ENCODE assay signal across 9 mouse cellular contexts in genomic region chr12:108002436-108003189, GRCm38 (mm10). TPM values are rescaled to one million over a fixed set of nuclear protein-coding genes. Genes with fewer than 3 reads are reported as not detected.
DNase-seq lines count a peak whose midpoint lies in the region; ATAC-seq and TF ChIP-seq lines count a peak whose summit lies in the region.
"Had no signal": no experiment of that assay in that cellular context is flagged by ENCODE, and none has a peak within 500 bp of the region (broad histone marks: within the 10 kb centered on the region; RNA-seq: fewer than 3 reads in every experiment).

No protein-coding gene starts in this region.

- no peak for ATAC-seq in forebrain, embryonic 13.5 days
- no peak for ATAC-seq in liver, embryonic 13.5 days (ENCODE audit: low read depth)

- no peak for DNase-seq in gastrocnemius, adult 2 months
- no peak for DNase-seq in gastrocnemius, postnatal 14 days
- no peak for DNase-seq in liver, embryonic 13.5 days
- DNase-seq in gastrocnemius, adult 8-10 months (ENCODE audit: low spot score in 2 of 2): no peak
- no peak for DNase-seq in gastrocnemius, postnatal 25 days

- H3K9me3 ChIP-seq in E14TG2a.4 (ENCODE audit: low read length): no peaks in the 10 kb centered on the region
- H3K9me3 ChIP-seq in forebrain, embryonic 13.5 days (replicated peaks): no peaks in the 10 kb centered on the region
- H3K9me3 ChIP-seq in liver, embryonic 13.5 days (replicated peaks): no peaks in the 10 kb centered on the region

- no peaks in the 10 kb centered on the region for H3K36me3 ChIP-seq in E14TG2a.4 (ENCODE audit: insufficient read depth, low read length)
- H3K36me3 ChIP-seq in forebrain, embryonic 13.5 days (ENCODE audit: poor library complexity, severe bottlenecking): no peaks in the 10 kb centered on the region
- H3K36me3 ChIP-seq in liver, embryonic 13.5 days: no peaks in the 10 kb centered on the region
- no peaks in the 10 kb centered on the region for H3K36me3 ChIP-seq in testis, adult 2 months (ENCODE audit: control insufficient read depth, insufficient read depth, low read length)

- H3K27ac ChIP-seq in gastrocnemius, adult 2 months: no peak overlapping the region
- H3K27ac ChIP-seq in forebrain, embryonic 13.5 days: peak overlapping the region; percentile 99
- H3K27ac ChIP-seq in liver, embryonic 13.5 days: no peak overlapping the region
- no peak overlapping the region for H3K27ac ChIP-seq in testis, adult 2 months (ENCODE audit: control insufficient read depth, insufficient read depth, low read depth, low read length)

- intact Hi-C loops in gastrocnemius, adult 2 months (cut with DNase I): no loop called here
- intact Hi-C loops in gastrocnemius, postnatal 14 days (cut with DNase I; ENCODE audit: low total_unique reads): no loop called here

- peak overlapping the region; percentile 79 for H3K4me2 ChIP-seq in forebrain, embryonic 13.5 days
- H3K4me2 ChIP-seq in liver, embryonic 13.5 days: peak overlapping the region; percentile 68

- H3K4me1 ChIP-seq in E14TG2a.4 (replicated peaks; ENCODE audit: low read depth, low read length): peaks cover 35% of the 10 kb centered on the region
- H3K4me1 ChIP-seq in forebrain, embryonic 13.5 days: peaks cover 65% of the 10 kb centered on the region
- peaks cover 15% of the 10 kb centered on the region; the same call in 1 of the 2 replicates for H3K4me1 ChIP-seq in liver, embryonic 13.5 days (replicated peaks)
- peaks cover 36% of the 10 kb centered on the region for H3K4me1 ChIP-seq in testis, adult 2 months (ENCODE audit: control insufficient read depth, insufficient read depth, low read length)

- no peak for TF ChIP-seq POLR2A in testis, adult 2 months (IDR thresholded peaks at IDR 0.05; ENCODE audit: control insufficient read depth, low read depth, low read length)

- peak overlapping the region; percentile 61 for H3K4me3 ChIP-seq in gastrocnemius, adult 2 months
- peak overlapping the region; percentile 81 for H3K4me3 ChIP-seq in E14TG2a.4 (replicated peaks; ENCODE audit: low read length)
- H3K4me3 ChIP-seq in forebrain, embryonic 13.5 days: peak overlapping the region; percentile 99
- peak overlapping the region; percentile 51 for H3K4me3 ChIP-seq in liver, embryonic 13.5 days (replicated peaks)
- H3K4me3 ChIP-seq in testis, adult 2 months (ENCODE audit: control insufficient read depth, low read depth, low read length): peak overlapping the region; percentile 65

- no peak for TF ChIP-seq CTCF in gastrocnemius, adult 2 months (IDR thresholded peaks at IDR 0.05)
- TF ChIP-seq CTCF in E14TG2a.4 (conservative IDR thresholded peaks at IDR 0.05; ENCODE audit: low read length): no peak
- no peak for TF ChIP-seq CTCF in testis, adult 2 months (IDR thresholded peaks at IDR 0.05; ENCODE audit: control insufficient read depth, insufficient read depth, insufficient replicate concordance, low read depth, low read length)

- under 1% methylated on average over 35 of the region's 78 CpGs for WGBS in forebrain, embryonic 13.5 days
- under 1% methylated on average over 60 of the region's 78 CpGs for WGBS in liver, embryonic 13.5 days (ENCODE audit: insufficient replicate concordance)

- peaks cover 92% of the 10 kb centered on the region for H3K27me3 ChIP-seq in E14TG2a.4 (ENCODE audit: insufficient read depth, low read length)
- no peaks in the 10 kb centered on the region for H3K27me3 ChIP-seq in forebrain, embryonic 13.5 days
- H3K27me3 ChIP-seq in liver, embryonic 13.5 days: peaks cover 100% of the 10 kb centered on the region
- no peaks in the 10 kb centered on the region; the same call in 1 of the 2 replicates for H3K27me3 ChIP-seq in testis, adult 2 months (ENCODE audit: control insufficient read depth, insufficient read depth, low read length)
- H3K27me3 ChIP-seq: CH12.LX had no signal

- H3K9ac ChIP-seq in forebrain, embryonic 13.5 days: peak overlapping the region; percentile 100
- no peak overlapping the region for H3K9ac ChIP-seq in liver, embryonic 13.5 days

RNA-seq across cellular contexts. Expression of gene Bcl11b, which starts 0.8 kb away (rescaled TPM):
- total RNA-seq in gastrocnemius, adult 2 months (2021): under 1 TPM in 1 of 2 experiments, not detected in 1; 0.11 TPM
- under 1 TPM; 0.06 to 0.11 TPM for total RNA-seq in gastrocnemius, postnatal 14 days (2021)
- 53.5 and 61.1 TPM in 2 replicates for polyA plus RNA-seq in forebrain, embryonic 13.5 days (2015; fragmentation: Nextera tagmentation; extraction: Ambion mirVana)
- 0.07 and 0.08 TPM in 2 replicates for polyA plus RNA-seq in liver, embryonic 13.5 days (2015; fragmentation: Nextera tagmentation; extraction: Ambion mirVana)
- 0.11 and 0.17 TPM in 2 replicates for polyA plus RNA-seq in testis, adult 2 months (2012; rRNA removed)
- under 1 TPM in 1 of 4 experiments, not detected in 3; 0.02 TPM for total RNA-seq in gastrocnemius, adult 8-10 months (2022)
- under 1 TPM in 1 of 2 experiments, not detected in 1; 0.27 TPM for total RNA-seq in gastrocnemius, postnatal 25 days (2021)
- total RNA-seq: CH12.LX had no signal
